Mouse (Mus musculus) stomach, embryonic 16.5 days (tissue): ENCODE results near the gene Brinp3. TPM values are rescaled to one million over a fixed set of nuclear protein-coding genes. Genes with fewer than 3 reads are reported as not detected.
A peak's percentile ranks its signal among the peaks of the same experiment; 100 is the strongest.

ENCODE experiments used
- ATAC-seq: fragments of 200-750 bp; cut with Nextera tagmentation; 2 replicates; pipeline ENCODE4 v1.8.0; 2017; ENCODE audit warnings: moderate number of reproducible peaks, moderate TSS enrichment; ENCODE audit not compliant: insufficient read depth, low FRiP score
- H3K27ac ChIP-seq: fragments of 300-500 bp; sonication (generic); 2 replicates; pipeline ENCODE4 v1.5.1; 2014; ENCODE audit warnings: low read length
- H3K27me3 ChIP-seq: fragments of 300-500 bp; sonication (generic); 2 replicates; pipeline ENCODE4 v1.6.1; 2014; ENCODE audit warnings: low read length, control low read depth, mixed read lengths; ENCODE audit not compliant: control insufficient read depth, insufficient read depth
- H3K36me3 ChIP-seq: fragments of 300-500 bp; sonication (generic); 2 replicates; pipeline ENCODE4 v1.6.1; 2014; ENCODE audit warnings: low read length; ENCODE audit not compliant: control insufficient read depth, insufficient read depth
- H3K4me1 ChIP-seq: fragments of 300-500 bp; sonication (generic); 2 replicates; pipeline ENCODE4 v1.6.1; 2014; ENCODE audit warnings: low read length, control low read depth, mixed read lengths; ENCODE audit not compliant: control insufficient read depth, insufficient read depth
- H3K4me2 ChIP-seq: fragments of 300-500 bp; sonication (generic); 2 replicates; pipeline ENCODE4 v1.6.1; 2014; ENCODE audit warnings: low read depth, low read length, mixed read lengths
- H3K4me3 ChIP-seq: fragments of 300-500 bp; sonication (generic); replicated peaks from 2 replicates; pipeline ENCODE4 v1.5.1; 2014; ENCODE audit warnings: mild to moderate bottlenecking, low read length
- H3K9ac ChIP-seq: fragments of 300-500 bp; sonication (generic); 2 replicates; pipeline ENCODE4 v1.6.1; 2014; ENCODE audit warnings: low read length
- H3K9me3 ChIP-seq: fragments of 300-500 bp; sonication (generic); replicated peaks from 2 replicates; pipeline ENCODE4 v1.6.1; 2016; ENCODE audit warnings: low read length, control low read depth; ENCODE audit not compliant: control insufficient read depth
- WGBS: fragments of 180-500 bp; shearing (Covaris S2); extraction: QIAGEN DNeasy Blood & Tissue Kit; methylation state at CpG from one replicate; pipeline ENCODE4 v1.1.7; 2014; 5-methylcytosine and 5-hydroxymethylcytosine counted together
- polyA plus RNA-seq: library from polyadenylated mRNA; unstranded; fragments of >200 nt; fragmentation: Nextera tagmentation; extraction: Ambion mirVana; gene quantifications from 2 replicates; pipeline ENCODE4 v1.2.1, GENCODE M21; 2015

The Brinp3 gene
- 1.7 and 2.1 TPM in 2 replicates for polyA plus RNA-seq

DNA sequence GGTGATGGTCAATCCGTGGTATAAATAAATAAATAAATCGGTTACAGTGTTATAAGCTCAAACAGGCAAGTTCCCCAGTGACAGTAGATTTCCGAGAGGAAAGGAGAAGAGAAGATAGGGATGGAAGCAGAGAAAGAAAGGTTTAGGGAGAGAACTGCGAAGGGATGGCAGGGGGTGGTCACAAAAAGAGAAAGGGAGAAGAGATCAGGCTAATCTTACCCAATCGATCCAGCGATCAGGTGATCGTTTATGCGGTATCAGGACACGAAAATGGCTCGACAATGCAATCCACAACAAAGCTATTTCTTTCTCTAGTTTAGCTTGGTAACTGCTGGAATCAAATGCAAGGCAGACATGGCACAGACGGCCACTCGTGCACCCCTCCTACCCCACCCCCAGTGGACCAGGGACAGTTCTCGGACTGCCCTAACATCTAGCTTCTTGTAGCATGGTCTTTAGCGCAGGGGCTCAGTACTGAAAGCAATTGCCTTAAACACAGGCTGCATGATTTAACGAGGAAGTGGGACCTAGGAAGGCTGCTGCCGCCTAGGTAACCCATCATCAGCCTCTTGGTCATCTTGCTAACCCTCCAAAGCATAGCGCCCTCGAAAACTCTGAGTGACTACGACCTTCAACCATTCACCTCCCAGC, at the start of gene Brinp3:
Gene Brinp3, plus strand, starts transcription at position 80 of the 651 bp plus-strand sequence.
- no peaks in the 10 kb centered on the region for H3K4me1 ChIP-seq
- no peaks in the 10 kb centered on the region for H3K9me3 ChIP-seq
- H3K4me2 ChIP-seq: peak within 1 kb of the TSS; percentile 56
- H3K9ac ChIP-seq: peak within 1 kb of the TSS; percentile 46; the same call in 1 of the 2 replicates
- ATAC-seq: no peak
- peak within 1 kb of the TSS; percentile 41 for H3K4me3 ChIP-seq
- WGBS: 1% methylated on average over 19 of the region's 19 CpGs
- H3K27me3 ChIP-seq: peaks cover 11% of the 10 kb centered on the region; the same call in 1 of the 2 replicates
- H3K36me3 ChIP-seq: no peaks in the 10 kb centered on the region
- no peak within 1 kb of the TSS for H3K27ac ChIP-seq

DNA sequence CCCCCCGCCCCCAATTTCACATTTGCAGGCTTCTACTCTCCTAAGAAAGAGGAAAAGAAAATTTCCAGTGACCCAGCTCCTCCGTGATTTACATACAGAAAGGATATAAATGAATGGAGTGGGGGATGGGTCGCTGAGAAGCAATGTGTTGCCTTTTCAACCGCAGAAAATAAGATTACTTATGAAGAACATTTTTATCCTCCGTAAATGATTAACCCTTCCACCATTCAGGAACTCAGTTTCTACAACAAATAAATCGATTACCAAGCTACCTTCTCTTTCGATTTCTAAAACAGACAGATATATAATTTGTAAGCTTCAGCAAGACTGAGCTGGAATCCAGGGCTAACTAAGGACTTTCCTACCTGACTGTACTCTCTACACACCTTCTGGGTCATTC, 339 bp upstream of the Brinp3 start:
- Histone ChIP-seq H3K4me3 (peak overlapping the region; percentile 41), H3K27me3 (peaks cover 11% of the 10 kb centered on the region; the same call in 1 of the 2 replicates), H3K36me3 (no peaks in the 10 kb centered on the region), H3K9ac (no peak overlapping the region), H3K27ac (no peak overlapping the region), H3K4me1 (no peaks in the 10 kb centered on the region), H3K9me3 (no peaks in the 10 kb centered on the region), H3K4me2 (peak overlapping the region; percentile 56)
- ATAC-seq: no peak
- 12% methylated on average over 7 of the region's 7 CpGs for WGBS

DNA sequence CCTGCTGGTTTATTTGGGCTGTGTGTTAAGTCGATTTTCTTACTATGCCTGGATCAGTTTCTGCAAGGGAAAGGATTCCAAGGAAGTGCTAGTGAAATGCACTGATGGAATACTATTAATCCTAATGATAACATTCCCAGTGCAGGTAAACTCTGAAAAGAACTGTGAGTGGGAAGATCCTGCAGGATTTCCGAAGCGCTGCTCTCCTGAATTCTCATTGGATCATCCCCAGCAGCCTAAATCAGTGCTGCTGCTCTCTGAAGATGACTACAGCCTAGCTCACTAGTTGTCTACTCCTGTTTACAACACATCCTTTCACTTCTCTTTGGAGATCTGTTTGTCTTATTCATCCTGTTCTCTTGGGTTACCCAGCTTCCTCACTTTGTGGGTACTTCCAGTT, 826 bp downstream of the Brinp3 start:
- Histone ChIP-seq H3K36me3 (no peaks in the 10 kb centered on the region), H3K9me3 (no peaks in the 10 kb centered on the region), H3K4me3 (peak overlapping the region; percentile 41), H3K4me2 (peak overlapping the region; percentile 56), H3K9ac (no peak overlapping the region), H3K27ac (no peak overlapping the region), H3K27me3 (peaks cover 11% of the 10 kb centered on the region; the same call in 1 of the 2 replicates), H3K4me1 (no peaks in the 10 kb centered on the region)
- ATAC-seq: no peak
- 17% methylated on average over 3 of the region's 3 CpGs for WGBS

DNA sequence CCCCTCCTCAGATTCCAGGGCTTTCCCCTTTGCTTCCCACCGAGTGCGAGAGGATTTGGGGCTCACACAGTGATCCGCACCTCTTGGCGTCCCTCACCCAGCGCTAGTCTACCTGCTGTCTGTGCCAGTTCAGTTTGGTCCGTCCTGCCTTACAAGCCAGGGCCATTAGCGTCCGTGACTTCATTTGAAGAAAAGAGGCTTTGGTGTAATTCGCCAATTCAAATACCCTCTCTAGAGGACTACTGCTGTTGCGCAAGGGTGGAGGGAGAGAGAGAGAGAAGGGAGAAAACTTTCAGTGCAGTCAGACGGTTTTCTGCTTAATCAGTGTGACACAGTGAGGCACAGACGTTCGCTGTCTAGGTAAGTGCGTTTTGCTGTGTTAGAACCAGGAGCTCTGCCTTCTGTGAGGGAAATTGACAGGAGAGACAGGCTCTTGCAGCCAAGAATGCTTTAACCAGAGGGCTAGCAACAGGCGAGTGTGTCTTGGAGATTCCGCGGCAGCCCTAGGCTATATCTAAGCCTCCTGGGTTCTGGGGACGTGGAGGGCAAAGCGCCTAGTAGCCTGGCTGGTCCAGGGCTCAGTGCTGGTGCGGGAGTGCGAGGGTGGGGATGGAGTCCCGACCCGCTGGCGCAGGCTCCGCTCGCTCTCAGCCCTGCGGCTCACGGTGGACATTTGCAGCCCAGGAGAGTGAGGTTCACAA, 3.0 kb downstream of the Brinp3 start:
- WGBS: under 1% methylated on average over 28 of the region's 28 CpGs
- H3K9ac ChIP-seq: peak overlapping the region; percentile 67
- peak overlapping the region; percentile 89 for H3K4me2 ChIP-seq
- H3K4me3 ChIP-seq: peak overlapping the region; percentile 43
- peak; percentile 58; the same call in 1 of the 2 replicates for ATAC-seq
- no peaks in the 10 kb centered on the region for H3K9me3 ChIP-seq
- H3K36me3 ChIP-seq: no peaks in the 10 kb centered on the region
- no peaks in the 10 kb centered on the region for H3K4me1 ChIP-seq
- H3K27ac ChIP-seq: no peak overlapping the region
- H3K27me3 ChIP-seq: peaks cover 11% of the 10 kb centered on the region; the same call in 1 of the 2 replicates

DNA sequence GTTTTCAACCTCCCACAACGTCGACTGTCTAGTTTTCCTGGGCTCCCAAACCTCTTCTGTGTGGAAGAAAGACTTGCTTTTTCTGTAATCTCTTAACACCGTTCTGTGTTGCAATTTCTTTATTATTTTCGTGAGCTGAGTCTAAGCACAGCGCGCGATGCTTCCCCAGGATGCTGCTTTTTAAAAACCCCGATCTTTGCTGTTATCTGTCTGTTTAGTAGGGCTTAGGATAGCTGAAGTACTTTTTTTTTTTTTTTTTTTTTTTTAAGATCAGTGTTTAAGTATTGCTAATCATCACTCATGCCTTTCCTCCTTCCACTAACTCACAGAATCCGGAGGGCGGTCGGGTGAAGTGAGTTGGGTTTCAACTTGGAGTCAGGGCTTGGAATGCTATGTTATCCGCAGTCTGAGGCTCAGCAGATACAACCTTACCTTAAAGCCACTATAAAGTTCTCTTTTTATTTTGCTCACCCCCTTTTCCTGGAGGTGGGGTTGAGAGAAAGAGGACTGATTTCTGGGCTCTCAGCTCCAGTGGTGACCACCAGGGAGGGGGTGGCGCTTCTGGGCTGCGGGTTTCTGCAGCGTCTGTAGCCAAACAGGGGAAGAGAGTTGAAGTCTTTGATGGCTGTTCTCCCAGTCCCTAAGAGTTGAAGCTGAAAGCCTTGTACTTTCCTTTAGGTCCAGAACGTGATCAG, 3.7 kb downstream of the Brinp3 start:
- WGBS: under 1% methylated on average over 16 of the region's 16 CpGs
- H3K4me3 ChIP-seq: peak overlapping the region; percentile 43
- 0 out of 2 replicates have a peak overlapping the region, but pooled peaks have one; percentile 44 for H3K9ac ChIP-seq
- no peaks in the 10 kb centered on the region for H3K36me3 ChIP-seq
- H3K4me1 ChIP-seq: no peaks in the 10 kb centered on the region
- no peak overlapping the region for H3K27ac ChIP-seq
- no peaks in the 10 kb centered on the region for H3K9me3 ChIP-seq
- no peak for ATAC-seq
- peak overlapping the region; percentile 89 for H3K4me2 ChIP-seq
- peaks cover 11% of the 10 kb centered on the region; the same call in 1 of the 2 replicates for H3K27me3 ChIP-seq

DNA sequence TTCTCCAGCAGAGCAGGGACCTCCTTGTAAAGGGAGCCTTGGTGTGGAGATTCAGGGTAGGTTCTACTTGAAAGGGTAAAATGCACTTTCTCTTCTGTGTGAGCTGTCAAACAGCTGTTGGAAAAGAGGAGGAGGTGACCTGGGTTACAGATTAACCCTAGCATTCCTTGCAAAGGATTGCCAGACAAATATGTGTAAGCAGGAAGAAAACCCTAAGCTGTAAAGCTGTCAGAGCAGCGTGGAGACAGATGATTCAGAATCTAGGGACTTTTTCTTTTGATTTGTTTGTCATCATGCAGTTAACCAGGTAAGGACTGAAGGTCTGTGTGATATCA, 4.2 kb downstream of the Brinp3 start:
- H3K36me3 ChIP-seq: no peaks in the 10 kb centered on the region
- peak overlapping the region; percentile 89 for H3K4me2 ChIP-seq
- H3K4me1 ChIP-seq: no peaks in the 10 kb centered on the region
- H3K9me3 ChIP-seq: no peaks in the 10 kb centered on the region
- peak overlapping the region; percentile 43 for H3K4me3 ChIP-seq
- 19% methylated on average over 1 of the region's 1 CpGs for WGBS
- no peak for ATAC-seq
- no peak overlapping the region for H3K27ac ChIP-seq
- peaks cover 11% of the 10 kb centered on the region; the same call in 1 of the 2 replicates for H3K27me3 ChIP-seq
- no peak overlapping the region for H3K9ac ChIP-seq

DNA sequence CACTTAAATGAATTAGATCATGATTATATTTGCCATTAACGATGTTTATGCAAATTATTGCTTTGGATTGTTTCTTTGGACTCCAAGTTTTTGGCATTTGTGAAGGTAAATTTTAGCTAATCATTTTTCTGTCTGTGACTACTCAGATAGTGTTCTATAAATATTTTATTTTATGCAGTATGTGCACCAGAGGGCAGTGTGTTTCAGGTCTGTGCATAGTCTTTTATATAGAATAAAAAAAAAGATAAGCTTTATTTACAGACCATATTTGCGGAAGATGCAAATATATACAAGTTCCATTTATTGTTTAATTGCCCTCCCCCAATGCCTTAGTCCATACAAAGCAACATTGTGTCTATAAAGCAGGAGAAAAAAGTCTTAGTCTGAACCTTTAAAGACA, 20.8 kb downstream of the Brinp3 start:
- no peaks in the 10 kb centered on the region for H3K4me1 ChIP-seq
- 65% methylated on average over 2 of the region's 2 CpGs for WGBS

DNA sequence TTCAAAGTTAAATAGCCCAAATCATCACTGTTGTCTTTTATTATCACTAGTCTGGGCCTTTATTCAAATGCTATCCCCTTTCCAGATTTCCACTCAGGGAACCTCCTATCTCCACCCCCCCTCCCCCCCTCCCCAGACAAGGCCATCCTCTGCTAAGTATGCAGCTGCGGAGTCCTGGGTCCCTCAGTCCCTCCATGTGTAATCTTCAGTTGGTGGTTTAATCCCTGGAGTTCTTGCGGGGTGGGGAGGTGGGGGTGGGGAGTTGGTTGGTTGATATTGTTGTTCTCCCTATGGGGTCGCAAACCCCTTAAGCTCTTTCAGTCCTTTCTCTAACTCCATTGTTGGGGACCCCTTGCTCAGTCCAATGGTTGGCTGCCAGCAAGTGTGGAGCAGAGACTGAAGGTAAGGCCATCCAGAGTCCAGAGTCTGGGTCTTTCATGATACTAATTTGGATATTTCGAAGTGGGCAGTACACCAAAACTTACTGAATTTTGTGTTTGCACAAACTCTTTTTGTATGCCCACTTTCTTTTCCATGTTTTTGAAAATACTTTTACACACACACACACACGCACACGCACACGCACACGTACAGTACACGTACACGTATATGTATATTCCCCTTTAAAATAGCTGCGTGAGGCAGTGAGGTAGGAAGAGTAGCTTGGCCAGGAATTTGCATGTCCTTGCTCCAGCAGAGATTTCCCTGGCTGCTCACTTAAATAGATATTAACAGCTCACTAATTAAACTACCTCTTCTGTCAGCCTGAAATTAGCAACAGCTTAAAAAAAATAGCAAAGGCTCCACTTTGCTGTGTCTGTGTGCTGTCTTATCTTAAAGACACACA, 29.4 kb downstream of the Brinp3 start:
- Histone ChIP-seq H3K9me3 (no peaks in the 10 kb centered on the region), H3K36me3 (no peaks in the 10 kb centered on the region), H3K27ac (no peak overlapping the region), H3K27me3 (no peaks in the 10 kb centered on the region), H3K9ac (no peak overlapping the region), H3K4me2 (no peak overlapping the region), H3K4me3 (no peak overlapping the region), H3K4me1 (no peaks in the 10 kb centered on the region)
- no peak for ATAC-seq
- 75% methylated on average over 11 of the region's 11 CpGs for WGBS

More for the DNA sequence above, 20.8 kb downstream of the Brinp3 start:
- no peaks in the 10 kb centered on the region for H3K36me3 ChIP-seq
- no peak overlapping the region for H3K27ac ChIP-seq
- no peaks in the 10 kb centered on the region for H3K27me3 ChIP-seq
- no peak for ATAC-seq
- no peak overlapping the region for H3K9ac ChIP-seq
- no peak overlapping the region for H3K4me2 ChIP-seq
- no peaks in the 10 kb centered on the region for H3K9me3 ChIP-seq
- no peak overlapping the region for H3K4me3 ChIP-seq
